Mouse (Mus musculus): ENCODE measurements around the gene Lbh. TPM values are rescaled to one million over a fixed set of nuclear protein-coding genes. Genes with fewer than 3 reads are reported as not detected.

Lbh gene
- polyA plus RNA-seq, 1 experiment from 2014 or later, result 5.2 TPM

DNA sequence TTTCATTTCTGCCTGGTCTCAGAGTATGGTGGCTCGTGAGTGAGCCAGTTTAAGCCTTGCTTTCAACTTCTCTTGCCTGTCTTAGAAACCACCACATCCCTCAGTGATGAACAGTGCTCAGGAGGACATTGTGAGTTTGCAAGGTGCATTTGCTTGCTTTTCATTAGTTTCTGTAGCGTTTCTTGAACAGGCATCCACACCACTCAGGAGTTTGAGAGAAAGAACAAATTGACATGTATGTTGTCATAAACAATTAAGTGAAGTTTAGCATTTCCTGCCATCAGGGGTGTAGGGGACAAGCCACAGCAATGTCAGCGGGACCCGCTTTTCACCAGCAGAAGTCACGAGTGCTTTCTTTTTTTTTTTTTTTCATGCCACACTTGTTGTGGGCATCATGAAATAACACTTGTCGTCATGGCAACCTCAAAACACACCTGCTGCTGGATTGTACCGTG is 31.2 kb downstream of the Lbh start:
- H3K9ac ChIP-seq, result no peak overlapping the region
- 84% methylated on average over 7 of the region's 7 CpGs for WGBS
- H3K9me3 ChIP-seq, result no peaks in the 10 kb centered on the region
- H3K4me3 ChIP-seq (replicated peaks), result no peak overlapping the region
- no peak overlapping the region for H3K27ac ChIP-seq
- H3K27me3 ChIP-seq (replicated peaks), result no peaks in the 10 kb centered on the region
- H3K4me2 ChIP-seq (replicated peaks), result no peak overlapping the region
- ATAC-seq, result no peak
- no peaks in the 10 kb centered on the region for H3K36me3 ChIP-seq
- peaks cover 3% of the 10 kb centered on the region; the same call in 1 of the 2 replicates for H3K4me1 ChIP-seq (replicated peaks)

DNA sequence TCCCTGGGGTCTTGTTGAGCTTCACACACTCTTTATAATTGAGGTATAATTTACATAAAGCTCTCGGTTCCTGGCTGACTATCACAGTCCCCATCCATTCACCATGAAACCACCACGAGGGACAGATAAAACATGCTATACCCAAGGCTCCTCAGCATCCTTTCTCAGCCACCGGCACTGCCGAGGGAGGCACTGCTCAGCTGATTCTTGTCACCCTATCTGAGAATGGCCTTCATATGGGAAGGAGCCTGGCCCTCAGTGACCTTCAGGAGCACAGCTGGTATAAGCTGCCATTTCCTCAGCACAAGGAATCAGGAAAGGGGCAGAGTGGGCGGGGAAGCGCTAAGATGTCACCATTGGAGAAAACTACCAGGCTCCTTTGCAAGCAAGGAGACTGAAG is 33.2 kb downstream of the Lbh start:
- Histone ChIP-seq H3K4me2 (replicated peaks) (no peak overlapping the region), H3K9me3 (no peaks in the 10 kb centered on the region), H3K4me3 (replicated peaks) (no peak overlapping the region), H3K36me3 (no peaks in the 10 kb centered on the region), H3K27ac (no peak overlapping the region), H3K27me3 (replicated peaks) (no peaks in the 10 kb centered on the region), H3K4me1 (replicated peaks) (peaks cover 3% of the 10 kb centered on the region; the same call in 1 of the 2 replicates), H3K9ac (no peak overlapping the region)
- WGBS, result 70% methylated on average over 6 of the region's 6 CpGs
- no peak for ATAC-seq

DNA sequence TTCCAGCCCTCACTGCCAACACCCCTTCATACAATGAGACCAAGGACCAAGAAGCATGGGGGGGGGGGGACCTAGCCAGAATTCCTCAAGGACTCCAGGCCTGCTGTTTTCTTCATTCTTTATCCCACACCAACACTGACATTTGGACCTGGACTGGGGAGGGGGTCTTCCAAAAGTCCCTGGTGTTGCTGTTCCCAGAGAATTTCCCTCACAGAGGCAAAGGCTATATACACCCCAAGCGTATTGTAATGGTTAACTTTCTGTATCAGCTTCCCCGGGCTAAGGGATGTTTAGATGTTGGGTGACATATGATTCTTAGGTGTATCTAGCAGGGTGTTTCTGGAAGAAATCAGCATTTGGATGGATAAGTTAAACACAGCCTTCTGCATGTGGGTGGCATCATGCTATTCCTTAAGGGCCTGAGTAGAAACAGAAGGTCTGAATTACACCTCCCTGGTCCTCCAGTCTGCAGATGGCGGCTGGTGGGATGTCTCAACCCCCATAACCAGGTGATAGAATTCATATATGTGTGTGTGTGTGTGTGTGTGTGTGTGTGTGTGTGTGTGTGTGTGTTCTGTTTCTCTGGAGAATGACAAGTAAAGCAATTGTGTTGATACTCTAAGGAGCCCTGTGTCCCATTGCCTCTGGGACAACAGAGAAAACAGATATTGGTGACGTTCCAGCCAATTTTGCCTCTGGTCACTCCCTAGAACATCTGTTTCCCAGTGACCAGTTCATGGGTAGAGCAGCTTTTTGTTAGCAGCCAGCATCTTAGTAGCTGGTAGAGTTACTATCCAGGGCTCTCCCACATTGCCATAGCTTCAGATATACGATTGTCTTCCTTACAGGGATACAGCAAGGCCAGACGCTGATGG is 35.9 kb downstream of the Lbh start:
- Histone ChIP-seq H3K27me3 (replicated peaks) (no peaks in the 10 kb centered on the region), H3K36me3 (no peaks in the 10 kb centered on the region), H3K9me3 (no peaks in the 10 kb centered on the region), H3K4me2 (replicated peaks) (no peak overlapping the region), H3K9ac (no peak overlapping the region), H3K4me3 (replicated peaks) (no peak overlapping the region), H3K4me1 (replicated peaks) (0 out of 2 replicates have a peak, but pooled peaks cover 5% of the 10 kb centered on the region), H3K27ac (no peak overlapping the region)
- no peak for ATAC-seq
- 58% methylated on average over 6 of the region's 6 CpGs for WGBS

DNA sequence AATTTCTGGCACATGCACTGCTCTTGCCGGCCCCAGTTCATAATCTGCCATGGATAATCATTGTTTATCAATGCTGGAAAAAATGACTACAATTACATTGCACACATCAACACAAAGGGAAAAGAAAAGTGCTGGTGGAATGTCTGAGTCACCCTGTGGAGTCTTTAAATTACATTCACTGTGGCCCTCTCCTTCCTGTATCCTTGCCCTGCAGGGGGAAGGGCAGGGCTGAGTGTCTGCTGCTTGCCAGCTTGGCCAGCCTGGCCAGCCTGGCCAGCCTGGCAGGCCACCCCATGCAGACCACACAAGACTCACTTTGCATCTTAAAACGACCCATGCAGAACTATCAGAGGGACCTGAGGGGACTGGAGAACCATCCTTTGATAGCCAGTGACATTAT is 37.4 kb downstream of the Lbh start:
- ATAC-seq, result no peak
- no peaks in the 10 kb centered on the region for H3K9me3 ChIP-seq

DNA sequence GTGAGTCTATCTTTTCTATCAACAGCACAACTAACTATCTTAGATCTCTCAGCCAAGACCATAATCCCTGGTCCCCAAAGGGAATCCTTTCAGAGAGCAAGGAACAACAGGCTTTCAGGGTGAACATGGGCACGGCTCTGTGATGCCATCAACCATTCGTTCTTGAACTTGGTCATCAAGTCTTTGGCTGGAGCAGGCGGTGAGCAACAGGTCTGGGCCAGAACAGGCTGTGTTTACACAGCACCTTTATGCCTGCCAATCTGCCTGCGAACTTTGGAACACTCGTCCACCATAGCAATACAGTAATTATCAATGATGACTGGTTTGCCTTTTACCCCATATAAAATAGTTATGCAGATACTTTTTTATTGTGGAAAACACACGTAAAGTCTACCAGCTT is 38.9 kb downstream of the Lbh start:
- H3K4me2 ChIP-seq (replicated peaks), result no peak overlapping the region
- no peak overlapping the region for H3K4me3 ChIP-seq (replicated peaks)
- H3K36me3 ChIP-seq, result no peaks in the 10 kb centered on the region
- no peak overlapping the region for H3K9ac ChIP-seq
- H3K27me3 ChIP-seq (replicated peaks), result no peaks in the 10 kb centered on the region
- 61% methylated on average over 6 of the region's 6 CpGs for WGBS
- H3K27ac ChIP-seq, result no peak overlapping the region
- peak; percentile 86 for ATAC-seq
- H3K9me3 ChIP-seq, result no peaks in the 10 kb centered on the region
- H3K4me1 ChIP-seq (replicated peaks), result 0 out of 2 replicates have a peak, but pooled peaks cover 5% of the 10 kb centered on the region

More for the DNA sequence above, 37.4 kb downstream of the Lbh start:
- Histone ChIP-seq H3K27ac (no peak overlapping the region), H3K4me1 (replicated peaks) (0 out of 2 replicates have a peak, but pooled peaks cover 5% of the 10 kb centered on the region), H3K4me2 (replicated peaks) (no peak overlapping the region), H3K27me3 (replicated peaks) (no peaks in the 10 kb centered on the region), H3K9ac (no peak overlapping the region), H3K36me3 (no peaks in the 10 kb centered on the region), H3K4me3 (replicated peaks) (no peak overlapping the region)
- 51% methylated on average over 2 of the region's 2 CpGs for WGBS

DNA sequence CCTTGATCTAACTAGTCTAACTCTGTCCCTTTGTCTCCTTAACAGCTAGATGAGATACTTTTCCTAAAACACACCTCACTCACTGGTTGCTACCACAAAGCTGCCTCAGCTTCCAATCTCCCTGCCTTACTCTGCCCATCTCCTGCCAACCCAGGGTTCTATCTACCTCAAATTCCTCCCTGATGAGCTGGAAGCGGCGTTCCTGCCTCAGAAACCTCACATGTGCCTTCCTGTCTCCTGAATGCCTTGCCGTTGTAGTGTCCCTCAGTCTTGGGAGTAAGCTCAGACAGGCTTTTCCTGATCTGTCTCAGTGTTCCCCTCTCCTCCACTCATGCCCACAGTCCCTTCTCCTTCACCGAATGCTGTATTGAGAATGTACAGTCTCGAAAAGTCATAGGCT is 40.8 kb downstream of the Lbh start:
- Histone ChIP-seq H3K4me1 (replicated peaks) (0 out of 2 replicates have a peak, but pooled peaks cover 2% of the 10 kb centered on the region), H3K4me3 (replicated peaks) (no peak overlapping the region), H3K4me2 (replicated peaks) (no peak overlapping the region), H3K27me3 (replicated peaks) (no peaks in the 10 kb centered on the region), H3K9me3 (no peaks in the 10 kb centered on the region), H3K9ac (no peak overlapping the region), H3K27ac (no peak overlapping the region), H3K36me3 (no peaks in the 10 kb centered on the region)
- 81% methylated on average over 5 of the region's 5 CpGs for WGBS
- ATAC-seq, result no peak

DNA sequence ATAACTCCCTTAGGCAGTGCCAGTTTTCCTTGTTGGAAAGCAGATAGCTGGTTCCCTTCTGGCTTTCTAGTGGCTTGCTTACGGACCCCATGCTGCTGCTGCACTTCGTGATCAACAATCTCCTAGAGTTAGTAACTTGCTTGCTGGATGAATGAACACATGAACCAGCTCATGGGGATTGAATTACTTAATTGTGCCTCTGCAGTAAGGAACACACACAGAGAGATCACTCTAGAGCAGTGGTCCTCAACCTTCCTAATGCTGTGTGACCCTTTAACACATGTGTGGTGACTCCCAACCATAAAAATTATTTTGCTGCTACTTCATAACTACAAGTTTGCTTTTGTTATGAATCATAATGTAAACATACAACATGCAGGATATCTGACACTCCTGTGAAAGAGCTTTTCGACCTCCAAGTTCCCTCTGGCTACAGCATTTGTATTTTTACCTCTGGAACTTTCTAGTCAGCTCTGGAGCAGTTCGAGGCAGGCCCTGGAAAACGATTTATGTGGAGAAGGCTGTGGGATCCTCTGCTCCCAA is 41.5 kb downstream of the Lbh start:
- ATAC-seq, result no peak
- H3K36me3 ChIP-seq, result no peaks in the 10 kb centered on the region
- H3K27me3 ChIP-seq (replicated peaks), result no peaks in the 10 kb centered on the region
- 59% methylated on average over 5 of the region's 5 CpGs for WGBS
- no peak overlapping the region for H3K4me2 ChIP-seq (replicated peaks)
- H3K4me3 ChIP-seq (replicated peaks), result no peak overlapping the region
- H3K9me3 ChIP-seq, result no peaks in the 10 kb centered on the region
- H3K4me1 ChIP-seq (replicated peaks), result 0 out of 2 replicates have a peak, but pooled peaks cover 2% of the 10 kb centered on the region
- H3K27ac ChIP-seq, result no peak overlapping the region
- no peak overlapping the region for H3K9ac ChIP-seq

DNA sequence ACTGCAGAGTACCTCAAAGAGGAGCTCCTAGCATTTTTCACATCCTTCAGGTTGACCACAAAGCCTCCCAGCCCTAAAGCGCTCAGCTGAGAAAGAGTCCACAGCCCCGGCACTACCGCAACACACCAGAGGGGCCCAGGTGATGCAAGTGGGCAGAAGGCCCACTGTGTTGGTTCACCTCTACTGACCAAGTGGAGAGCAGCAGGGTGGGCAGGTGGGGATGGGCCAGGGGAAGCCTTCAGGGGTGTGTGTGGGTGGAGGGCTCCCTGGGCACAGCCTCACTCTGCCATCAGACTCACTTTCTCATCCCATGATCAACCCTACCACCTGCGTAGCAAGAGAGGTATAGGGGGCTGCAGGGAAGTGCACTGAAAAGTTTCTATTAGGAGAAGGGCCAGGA is 42.1 kb downstream of the Lbh start:
- Histone ChIP-seq H3K9me3 (no peaks in the 10 kb centered on the region), H3K4me3 (replicated peaks) (no peak overlapping the region), H3K36me3 (no peaks in the 10 kb centered on the region), H3K4me2 (replicated peaks) (no peak overlapping the region), H3K27ac (no peak overlapping the region), H3K4me1 (replicated peaks) (0 out of 2 replicates have a peak, but pooled peaks cover 2% of the 10 kb centered on the region), H3K27me3 (replicated peaks) (no peaks in the 10 kb centered on the region), H3K9ac (no peak overlapping the region)
- no peak for ATAC-seq
- WGBS, result 93% methylated on average over 4 of the region's 4 CpGs

DNA sequence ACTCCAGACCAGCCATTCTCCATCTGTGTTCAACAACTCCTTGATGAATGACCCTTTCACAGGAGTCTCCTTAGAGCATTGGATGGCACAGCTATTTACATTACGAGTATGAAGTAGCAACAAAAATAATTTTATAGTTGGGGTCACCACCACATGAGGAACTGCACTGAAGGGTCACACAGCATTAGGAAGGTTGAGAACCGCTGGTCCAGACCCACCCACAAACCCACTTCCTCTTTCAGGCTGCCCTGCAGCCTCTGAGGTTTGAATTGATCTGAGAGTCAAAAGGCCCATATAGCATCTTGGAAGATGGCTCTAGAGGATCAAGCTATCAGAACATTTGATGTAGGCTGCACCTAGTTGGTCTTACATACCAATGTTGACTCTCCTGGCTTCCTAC is 42.8 kb downstream of the Lbh start:
- Histone ChIP-seq H3K27me3 (replicated peaks) (no peaks in the 10 kb centered on the region), H3K27ac (no peak overlapping the region), H3K9me3 (no peaks in the 10 kb centered on the region), H3K4me3 (replicated peaks) (no peak overlapping the region), H3K9ac (no peak overlapping the region), H3K4me1 (replicated peaks) (0 out of 2 replicates have a peak, but pooled peaks cover 2% of the 10 kb centered on the region), H3K4me2 (replicated peaks) (no peak overlapping the region), H3K36me3 (no peaks in the 10 kb centered on the region)
- 82% methylated on average over 2 of the region's 2 CpGs for WGBS
- ATAC-seq, result no peak

DNA sequence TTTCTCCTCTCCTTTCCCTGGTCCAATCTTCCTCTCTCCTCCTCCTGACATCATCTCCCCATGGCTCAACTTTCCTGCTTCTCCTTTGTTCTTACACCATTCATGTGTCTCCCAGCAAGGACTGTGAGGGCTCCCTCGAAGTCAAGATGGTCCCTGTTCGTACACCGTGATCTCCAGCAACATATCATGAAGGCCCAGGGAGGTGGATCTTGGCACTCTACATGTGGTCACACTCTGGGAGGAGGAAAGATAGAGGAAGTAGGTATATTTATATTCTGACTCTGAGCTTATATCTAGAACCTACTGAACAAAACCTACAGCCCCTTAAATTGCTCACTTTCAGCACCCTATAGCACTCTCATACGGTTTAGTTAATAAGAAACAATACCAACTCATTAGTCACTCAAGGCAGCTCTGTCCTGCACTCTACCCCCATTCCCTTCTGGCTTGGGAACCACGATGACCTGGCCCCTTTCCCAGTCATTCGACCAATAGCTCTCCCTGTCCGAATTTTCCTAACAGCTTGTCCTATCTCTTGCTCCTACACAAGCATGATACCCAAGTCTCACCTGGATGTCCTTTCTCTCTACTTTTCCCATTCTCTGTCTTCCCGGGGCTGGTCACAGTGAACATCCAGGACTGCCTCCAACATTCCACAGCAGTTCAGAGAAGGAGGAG is 44.0 kb downstream of the Lbh start:
- Histone ChIP-seq H3K9ac (no peak overlapping the region), H3K4me1 (replicated peaks) (0 out of 2 replicates have a peak, but pooled peaks cover 2% of the 10 kb centered on the region), H3K36me3 (no peaks in the 10 kb centered on the region), H3K4me2 (replicated peaks) (no peak overlapping the region), H3K9me3 (no peaks in the 10 kb centered on the region), H3K27ac (no peak overlapping the region), H3K27me3 (replicated peaks) (no peaks in the 10 kb centered on the region), H3K4me3 (replicated peaks) (no peak overlapping the region)
- 82% methylated on average over 8 of the region's 8 CpGs for WGBS
- ATAC-seq, result no peak

DNA sequence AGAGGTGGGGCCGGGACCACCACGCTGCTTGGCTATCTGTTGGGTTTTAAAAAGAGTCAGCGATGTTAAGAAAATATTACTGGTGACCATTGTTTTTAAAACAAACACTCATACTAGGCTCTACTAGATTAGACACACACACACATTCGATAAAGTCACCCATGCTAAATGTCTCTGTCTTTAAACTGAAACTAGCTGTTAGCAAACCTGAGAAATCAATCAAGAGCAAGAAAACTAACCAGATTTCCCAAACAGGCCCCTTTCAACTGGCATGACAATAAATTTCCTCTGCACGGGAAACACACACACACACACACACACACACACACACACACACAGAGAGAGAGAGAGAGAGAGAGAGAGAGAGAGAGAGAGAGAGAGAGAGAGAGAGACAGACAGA is 47.6 kb downstream of the Lbh start:
- WGBS, result 60% methylated on average over 5 of the region's 5 CpGs
- Histone ChIP-seq H3K27me3 (replicated peaks) (no peaks in the 10 kb centered on the region), H3K9me3 (no peaks in the 10 kb centered on the region), H3K4me2 (replicated peaks) (no peak overlapping the region), H3K27ac (no peak overlapping the region), H3K4me1 (replicated peaks) (0 out of 2 replicates have a peak, but pooled peaks cover 2% of the 10 kb centered on the region), H3K36me3 (no peaks in the 10 kb centered on the region), H3K4me3 (replicated peaks) (no peak overlapping the region), H3K9ac (no peak overlapping the region)
- no peak for ATAC-seq

DNA sequence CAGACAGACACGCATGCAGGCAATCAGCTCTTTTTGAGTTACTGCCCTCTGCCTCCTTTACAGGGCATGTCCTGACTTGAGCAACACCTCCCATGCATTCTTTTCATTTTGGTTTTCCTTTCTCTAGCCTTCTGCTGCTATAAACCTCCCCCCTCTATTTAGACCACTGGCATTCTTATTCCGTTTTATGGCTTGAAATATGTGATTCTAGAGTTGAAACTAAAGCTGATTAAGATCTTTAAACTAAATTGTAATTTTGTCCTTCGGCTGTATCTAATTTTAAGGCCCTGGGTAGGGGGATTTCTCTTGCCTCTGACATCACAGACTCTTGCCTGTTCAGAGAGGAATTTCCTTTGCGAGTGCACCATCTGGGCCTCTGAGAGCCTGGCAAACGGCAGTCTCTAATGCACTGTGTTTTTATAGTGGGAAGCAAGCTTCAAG is 48.0 kb downstream of the Lbh start:
- no peak overlapping the region for H3K27ac ChIP-seq
- H3K27me3 ChIP-seq (replicated peaks), result no peaks in the 10 kb centered on the region
- no peak overlapping the region for H3K9ac ChIP-seq
- no peaks in the 10 kb centered on the region for H3K36me3 ChIP-seq
- no peak overlapping the region for H3K4me2 ChIP-seq (replicated peaks)
- no peak overlapping the region for H3K4me3 ChIP-seq (replicated peaks)
- H3K4me1 ChIP-seq (replicated peaks), result 0 out of 2 replicates have a peak, but pooled peaks cover 2% of the 10 kb centered on the region
- WGBS, result 34% methylated on average over 5 of the region's 5 CpGs
- H3K9me3 ChIP-seq, result no peaks in the 10 kb centered on the region
- ATAC-seq, result no peak
